Mouse (Mus musculus) left cerebral cortex, postnatal 10 days (tissue): ENCODE results near the gene Gm42674. TPM values are rescaled to one million over a fixed set of nuclear protein-coding genes. Genes with fewer than 3 reads are reported as not detected.

ENCODE experiments used
- DNase-seq, 2 experiments: peaks; one replicate each; pipeline ENCODE4 v3.0.0; 2021 to 2022; ENCODE audit warnings: low spot score in 2 of 2, mixed read lengths in 1 of 2; ENCODE audit errors: extremely low spot score in 1 of 2
- intact Hi-C: fragments of 180-260 bp; cut with DNase I; formaldehyde crosslinking; loops from one replicate; pipeline ENCODE4 v1.15.1; 2025
- total RNA-seq, 2 experiments: library from RNA; stranded (reverse); gene quantifications; 2 replicates each; pipeline ENCODE4 v1.2.3; 2021

Gene Gm42674
- total RNA-seq, 2 experiments from 2014 or later = not detected

GRCm38 (mm10) chr3:90648981-90649380 lies 47.3 kb downstream of the Gm42674 start:
- peak in 1 of 2 experiments; percentile 13 for DNase-seq
- intact Hi-C loops = no loop called here

DNA sequence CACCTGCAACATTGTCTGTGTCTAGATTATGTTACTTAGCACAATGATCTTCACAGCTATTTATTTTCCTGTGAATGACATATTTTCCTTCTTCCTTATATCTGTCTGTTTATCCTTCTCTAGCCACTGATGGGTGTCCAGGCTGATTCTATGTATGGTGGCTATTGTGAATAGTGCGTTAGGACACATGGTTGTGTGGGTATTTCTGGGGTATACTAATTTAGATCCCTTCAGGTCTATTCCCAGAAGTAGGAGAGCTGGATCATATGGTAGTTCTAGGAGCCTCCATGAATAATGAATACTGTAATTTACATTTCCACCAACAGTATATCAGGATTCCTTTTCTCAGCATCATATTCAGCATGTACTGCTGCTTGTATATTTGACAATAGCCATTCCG lies 48.1 kb downstream of the Gm42674 start:
- intact Hi-C loops = loop anchor here (5.0 kb wide), 2 partner anchors 63 to 143 kb away; partner anchors contain the start of gene Chtop
- no peak for DNase-seq

DNA sequence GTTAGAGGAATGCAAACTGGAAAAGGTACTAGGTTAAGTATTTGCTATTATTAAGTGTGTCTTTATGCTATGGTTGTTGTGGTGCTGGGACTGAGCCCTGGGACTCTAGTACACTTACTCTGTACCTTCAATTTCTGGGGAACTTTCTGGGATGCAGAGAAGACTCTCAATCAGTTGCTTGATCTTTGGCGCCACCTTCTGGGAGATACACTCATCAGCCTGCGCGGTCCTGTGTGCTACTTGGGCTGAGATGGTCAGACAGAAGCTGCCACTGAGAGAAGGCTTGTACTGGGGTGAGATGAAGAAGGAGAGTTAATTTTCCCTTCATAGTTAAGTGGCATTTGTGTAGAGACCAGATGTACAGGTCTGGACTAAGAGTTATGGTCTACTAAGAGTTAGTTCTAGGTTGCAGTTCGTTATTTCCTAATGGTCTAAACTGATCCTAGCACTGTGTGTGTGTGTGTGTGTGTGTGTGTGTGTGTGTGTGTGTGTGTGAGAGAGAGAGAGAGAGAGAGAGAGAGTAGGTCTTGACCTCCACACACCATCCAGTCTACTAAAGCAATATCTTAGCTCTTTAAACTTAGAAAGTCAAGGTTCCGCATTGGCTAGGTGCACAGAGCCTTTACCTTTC lies 51.3 kb downstream of the Gm42674 start:
- intact Hi-C loops = loop anchor here (2.0 to 5.0 kb wide), 3 partner anchors 66 to 162 kb away; partner anchors contain the start of genes Chtop and Snapin
- DNase-seq = peak; percentile 75 to 84

GRCm38 (mm10) chr3:90653717-90654116 lies 52.0 kb downstream of the Gm42674 start, which contains the start of gene S100a7a:
TSS of gene S100a7a (plus strand) at chr3:90654017.
- intact Hi-C loops = loop anchor here (2.0 to 5.0 kb wide), 3 partner anchors 66 to 163 kb away; partner anchors contain the start of genes Chtop and Snapin
- DNase-seq = no peak

Other genes starting within 250 kb of the Gm42674 start
- 10 to 100 TPM; 11.5 to 12.1 TPM for gene Slc27a3, start 212.0 kb upstream of the Gm42674 start, total RNA-seq
- 10 to 100 TPM; 57.0 to 62.0 TPM for gene Ints3, start 168.3 kb upstream of the Gm42674 start, total RNA-seq
- gene Npr1, start 136.0 kb upstream of the Gm42674 start, total RNA-seq = 1 to 10 TPM; 3.4 to 4.3 TPM
- gene Ilf2, start 125.8 kb upstream of the Gm42674 start, total RNA-seq = 100 to 1,000 TPM; 111 to 115 TPM
- 10 to 100 TPM; 46.7 to 47.9 TPM for gene Snapin, start 110.9 kb upstream of the Gm42674 start, total RNA-seq
- gene Chtop, start 92.4 kb upstream of the Gm42674 start, total RNA-seq = 100 to 1,000 TPM; 196 TPM
- 10 to 100 TPM; 54.7 to 62.3 TPM for gene S100a1, start 87.5 kb upstream of the Gm42674 start, total RNA-seq
- gene S100a13, start 87.5 kb upstream of the Gm42674 start, total RNA-seq = 10 to 100 TPM; 20.5 to 23.9 TPM
- not detected for gene S100a14, start 75.0 kb upstream of the Gm42674 start, total RNA-seq
- 10 to 100 TPM; 73.7 to 83.6 TPM for gene S100a16, start 64.7 kb upstream of the Gm42674 start, total RNA-seq
- gene S100a3, start 41.3 kb upstream of the Gm42674 start, total RNA-seq = 1 to 10 TPM; 1.7 to 1.8 TPM
- gene S100a2, start 11.7 kb upstream of the Gm42674 start, total RNA-seq = not detected
- gene S100a4, start 1.9 kb downstream of the Gm42674 start, total RNA-seq = 1 to 10 TPM; 7.1 to 8.1 TPM
- not detected for gene S100a5, start 6.6 kb downstream of the Gm42674 start, total RNA-seq
- 10 to 100 TPM; 24.2 to 31.1 TPM for gene S100a6, start 11.0 kb downstream of the Gm42674 start, total RNA-seq
- 1 to 10 TPM in 1 of 2 experiments, under 1 TPM in 1; 0.71 to 2.1 TPM for gene S100a7a, start 52.1 kb downstream of the Gm42674 start, total RNA-seq
- gene S100a8, start 67.1 kb downstream of the Gm42674 start, total RNA-seq = under 1 TPM in 1 of 2 experiments, not detected in 1; 0.79 TPM
- gene S100a9, start 93.8 kb downstream of the Gm42674 start, total RNA-seq = not detected
- gene Pglyrp4, start 125.0 kb downstream of the Gm42674 start, total RNA-seq = not detected
- not detected for gene Gm5849, start 176.0 kb downstream of the Gm42674 start, total RNA-seq